Mouse (Mus musculus) testis, postnatal 14 days (tissue): Measurements from ENCODE around the gene Gpc3.

Experiments
- DNase-seq: peaks from one replicate; pipeline ENCODE4 v3.0.0; 2021; ENCODE audit warnings: low spot score

Gene Gpc3

DNA sequence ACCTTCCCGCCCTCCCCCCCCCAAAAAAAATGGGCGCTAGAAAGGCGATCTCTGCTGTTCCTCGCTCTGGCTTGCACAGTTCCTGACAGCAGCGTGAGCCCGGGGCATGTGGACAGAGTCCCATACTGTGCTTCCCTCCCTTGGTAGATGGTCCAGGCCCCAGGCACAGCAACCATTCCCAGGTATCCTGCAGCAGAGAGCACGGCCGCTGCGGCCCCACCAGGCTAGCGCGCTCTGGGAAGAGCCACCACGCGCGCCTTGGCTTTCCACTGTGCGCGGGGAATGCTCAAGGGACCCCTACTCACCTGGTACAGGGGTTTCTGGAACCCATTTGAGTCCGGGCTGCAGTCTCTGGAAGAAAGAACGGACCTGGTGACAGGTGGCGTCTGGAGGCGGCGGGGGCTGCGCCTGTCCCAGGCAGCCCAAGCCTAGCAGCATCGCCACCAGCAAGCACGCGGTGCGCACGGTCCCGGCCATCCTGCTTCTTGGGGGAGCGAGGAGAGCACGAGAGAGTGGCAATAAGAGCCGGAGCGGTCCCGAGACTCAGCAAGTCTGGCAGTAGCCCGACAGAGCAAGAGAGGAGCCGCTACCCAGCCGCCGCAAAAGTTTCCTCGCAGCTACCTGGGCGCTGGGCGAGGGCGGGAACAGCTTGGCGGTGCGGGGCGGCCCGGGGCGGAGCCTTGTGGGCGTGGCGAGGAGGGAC is at the start of gene Gpc3:
Gene Gpc3, minus strand, starts transcription at position 623 of the 703 bp plus-strand sequence.
- DNase-seq, result peak; percentile 4

DNA sequence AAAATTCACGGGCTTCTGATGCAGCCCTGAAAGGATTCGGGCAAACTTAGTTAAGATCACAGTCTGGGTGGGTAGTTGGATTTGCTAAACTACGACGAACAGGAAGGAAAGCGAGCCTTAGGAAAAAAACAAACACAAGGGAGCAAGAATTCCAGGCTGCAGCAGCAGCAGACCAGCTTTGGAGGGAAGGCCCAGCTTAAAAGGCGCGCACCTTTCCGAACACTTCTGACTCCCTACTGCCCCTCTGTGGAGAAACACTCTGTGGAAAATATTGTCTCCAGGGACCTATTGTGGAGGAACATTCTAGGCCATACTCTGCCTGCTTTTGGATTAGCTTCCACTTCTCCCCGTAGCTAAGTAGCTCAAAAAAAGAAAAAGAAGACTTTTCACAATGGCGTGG is 38.2 kb upstream of the Gpc3 start:
- peak; percentile 19 for DNase-seq

DNA sequence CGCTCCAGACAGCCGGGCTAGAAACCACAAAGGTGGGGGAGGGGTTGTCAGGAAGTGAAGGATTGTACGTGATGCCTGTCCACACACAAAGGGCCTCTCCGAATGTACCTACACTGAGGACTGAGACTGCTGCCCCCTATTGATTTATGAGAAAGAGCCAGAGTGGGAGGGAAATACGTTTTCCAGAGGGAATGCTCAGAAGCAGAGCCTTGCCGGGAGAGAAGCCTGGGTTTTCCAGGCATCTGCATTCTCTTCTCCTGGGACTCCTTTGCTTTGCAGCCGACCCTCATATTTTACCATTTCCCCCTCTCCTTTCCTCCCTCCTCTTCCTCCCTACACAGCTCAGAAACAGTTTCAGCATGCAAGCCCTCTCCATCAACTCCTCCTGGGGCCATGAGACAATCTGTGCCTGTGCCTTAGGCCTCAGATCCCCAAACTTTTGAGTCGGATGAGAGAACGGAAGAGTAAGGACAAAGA is 37.8 kb upstream of the Gpc3 start:
- peak; percentile 2 for DNase-seq

DNA sequence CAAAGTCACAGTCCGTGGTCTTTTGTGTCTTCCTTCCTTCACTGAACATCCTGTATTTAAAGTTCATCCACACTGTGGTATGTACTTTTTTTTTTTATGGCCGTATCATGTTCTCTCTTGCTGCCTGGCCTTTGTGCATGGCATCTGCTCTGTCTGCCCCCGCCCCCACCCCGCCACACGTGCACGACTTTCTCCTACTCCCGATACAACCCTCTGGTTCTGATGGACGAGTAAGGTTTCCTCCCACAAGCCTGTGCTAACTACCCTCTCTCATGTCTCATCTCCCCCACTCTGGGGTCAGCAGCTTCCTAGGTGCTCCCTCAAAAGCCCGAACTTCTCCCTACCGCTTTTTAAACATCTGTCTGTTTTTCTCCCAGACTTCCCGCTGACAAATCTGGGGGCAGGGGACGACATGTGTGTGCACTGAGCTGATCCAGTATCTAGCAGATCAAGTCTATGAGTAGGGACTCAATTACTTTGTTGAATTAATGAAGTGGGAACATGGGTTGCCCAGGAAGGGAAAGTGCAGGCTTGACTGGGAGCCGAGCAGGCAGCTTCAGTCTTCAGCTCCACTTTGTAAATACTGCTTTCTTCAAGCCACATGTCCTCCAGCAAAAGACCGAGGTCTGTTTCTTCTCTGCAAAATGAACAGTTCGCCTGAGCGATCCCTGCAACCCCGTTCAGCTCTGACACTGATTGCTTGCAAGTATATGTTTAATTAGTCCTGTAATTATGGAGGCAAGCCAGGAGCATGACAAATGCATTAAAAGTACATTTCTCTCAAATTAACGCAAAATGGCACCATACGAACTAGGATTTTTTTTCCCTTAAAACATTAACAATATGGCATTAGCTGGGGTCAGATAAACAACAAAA is 35.4 kb upstream of the Gpc3 start:
- DNase-seq, result no peak

DNA sequence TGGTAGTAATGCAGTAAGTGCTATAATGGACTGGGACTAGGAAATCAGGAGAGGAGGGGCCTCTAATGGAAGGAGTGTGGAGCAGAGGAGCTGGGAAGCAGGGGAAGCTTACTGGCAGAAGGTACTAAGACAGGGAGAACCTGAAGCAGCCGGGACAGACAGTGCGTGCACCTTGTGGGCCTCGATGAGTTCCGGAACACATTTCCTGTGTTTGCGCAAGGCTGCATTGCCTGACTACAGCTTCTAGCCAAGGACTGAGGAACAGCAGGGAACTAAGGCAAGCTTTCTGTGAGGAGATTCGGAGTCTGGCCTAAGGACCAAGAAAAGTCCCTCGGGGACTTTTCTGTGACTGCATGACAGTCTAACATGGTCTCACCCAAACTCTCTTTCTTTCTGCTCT is 30.6 kb upstream of the Gpc3 start:
- DNase-seq, result no peak

DNA sequence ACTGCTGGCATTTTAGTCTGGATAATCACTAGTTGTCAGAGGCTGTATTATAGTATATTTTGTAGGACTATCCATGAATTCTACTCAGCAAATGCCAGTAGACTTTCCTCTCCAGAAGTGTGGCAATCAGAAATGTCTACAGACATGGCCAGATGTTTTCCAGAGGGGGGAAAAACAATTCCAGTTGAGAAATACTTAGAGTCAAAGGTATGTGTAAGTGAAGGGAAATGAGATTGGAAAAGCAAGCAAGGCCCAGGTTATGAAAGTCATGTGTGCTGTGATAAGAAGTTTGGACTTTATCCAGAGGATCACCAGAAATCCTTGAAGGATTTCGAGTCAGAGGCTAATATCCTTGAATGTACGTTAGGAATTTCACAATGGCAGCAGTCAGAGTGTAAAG is 29.6 kb upstream of the Gpc3 start:
- no peak for DNase-seq

DNA sequence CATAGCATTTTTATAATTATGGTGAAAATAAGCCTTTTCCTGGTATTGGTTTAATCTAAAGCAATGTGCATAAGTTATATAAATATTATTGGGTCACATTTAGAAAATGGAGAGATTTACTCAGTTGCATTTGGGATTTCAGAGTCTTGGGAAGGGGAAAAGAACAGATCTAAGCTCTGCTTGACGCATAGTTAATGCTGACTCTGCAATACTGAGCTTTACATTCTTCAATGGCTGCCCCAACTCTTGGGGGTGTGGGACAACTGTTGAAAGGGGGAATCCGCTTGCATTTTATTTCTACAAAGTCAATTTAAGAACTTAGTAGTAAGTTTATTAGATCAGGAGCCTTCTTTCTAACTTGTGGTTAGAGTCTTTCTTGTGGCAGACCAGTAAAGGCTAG is 28.4 kb upstream of the Gpc3 start:
- DNase-seq, result no peak

DNA sequence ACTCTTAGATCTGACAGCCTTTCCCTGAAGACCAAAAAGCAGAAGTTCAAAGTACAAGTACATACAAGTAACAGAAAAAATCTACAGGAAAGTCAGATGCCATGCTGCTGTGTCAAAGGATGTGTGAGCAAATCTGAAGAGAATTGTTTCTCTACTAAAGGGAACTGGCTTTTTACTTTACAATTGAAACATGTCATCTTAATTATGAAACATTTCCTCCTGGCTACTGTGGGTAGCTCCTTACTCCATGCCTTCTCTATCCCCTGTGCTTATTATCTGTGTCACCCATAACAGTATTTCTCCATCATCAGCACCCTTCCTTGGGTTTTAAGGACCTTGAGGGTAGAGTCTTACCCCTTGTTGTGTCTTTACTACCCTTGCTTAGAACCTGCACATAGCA is 23.7 kb upstream of the Gpc3 start:
- DNase-seq, result no peak

DNA sequence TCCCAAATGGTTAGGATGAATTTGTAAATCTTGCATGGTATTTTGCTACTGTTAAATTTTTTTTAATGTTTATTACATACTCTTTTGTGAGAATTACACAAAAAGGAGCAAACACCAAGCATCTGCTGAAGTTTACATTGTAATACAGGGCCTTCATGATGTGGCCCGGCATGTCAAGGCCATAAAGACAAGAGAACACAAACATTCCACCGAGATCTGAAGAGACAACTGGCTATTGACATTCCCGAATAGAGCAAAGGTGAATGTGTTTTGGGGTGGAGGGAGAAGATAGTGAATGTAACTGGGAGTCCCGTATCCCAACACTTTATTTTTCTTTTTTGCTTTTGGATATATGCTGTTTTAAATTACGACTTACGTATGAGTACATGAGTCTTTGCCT is 20.2 kb upstream of the Gpc3 start:
- no peak for DNase-seq

DNA sequence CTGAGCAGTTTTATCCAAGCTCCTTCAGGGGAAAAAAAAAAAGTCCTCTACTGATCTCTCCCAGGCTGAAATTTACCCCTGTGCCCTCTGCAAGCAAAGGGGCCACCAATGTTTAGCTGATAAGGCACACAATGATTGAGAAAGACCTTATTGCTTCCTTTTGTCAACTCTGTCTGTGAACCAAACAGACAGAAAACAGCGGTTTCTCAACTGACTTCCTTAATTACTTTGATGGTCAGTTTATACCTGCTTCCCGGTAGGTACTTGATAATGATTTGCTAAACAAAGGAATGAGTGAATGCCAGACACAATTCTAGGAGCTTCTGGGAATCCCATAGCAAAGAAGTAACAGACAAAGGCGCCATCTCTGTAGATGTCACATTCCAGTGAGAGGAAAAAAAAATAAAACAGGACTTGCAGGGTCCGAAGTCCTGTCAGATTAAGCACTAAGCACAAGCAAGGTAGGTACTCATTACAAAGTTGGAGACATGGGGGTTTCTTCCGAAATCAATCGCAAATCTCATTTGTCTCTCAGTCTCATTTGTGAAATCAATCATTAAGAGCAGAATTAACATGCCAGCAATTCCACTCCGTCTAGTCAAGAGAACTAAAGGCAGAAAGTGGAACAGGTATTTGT is 19.1 kb upstream of the Gpc3 start:
- DNase-seq, result no peak

DNA sequence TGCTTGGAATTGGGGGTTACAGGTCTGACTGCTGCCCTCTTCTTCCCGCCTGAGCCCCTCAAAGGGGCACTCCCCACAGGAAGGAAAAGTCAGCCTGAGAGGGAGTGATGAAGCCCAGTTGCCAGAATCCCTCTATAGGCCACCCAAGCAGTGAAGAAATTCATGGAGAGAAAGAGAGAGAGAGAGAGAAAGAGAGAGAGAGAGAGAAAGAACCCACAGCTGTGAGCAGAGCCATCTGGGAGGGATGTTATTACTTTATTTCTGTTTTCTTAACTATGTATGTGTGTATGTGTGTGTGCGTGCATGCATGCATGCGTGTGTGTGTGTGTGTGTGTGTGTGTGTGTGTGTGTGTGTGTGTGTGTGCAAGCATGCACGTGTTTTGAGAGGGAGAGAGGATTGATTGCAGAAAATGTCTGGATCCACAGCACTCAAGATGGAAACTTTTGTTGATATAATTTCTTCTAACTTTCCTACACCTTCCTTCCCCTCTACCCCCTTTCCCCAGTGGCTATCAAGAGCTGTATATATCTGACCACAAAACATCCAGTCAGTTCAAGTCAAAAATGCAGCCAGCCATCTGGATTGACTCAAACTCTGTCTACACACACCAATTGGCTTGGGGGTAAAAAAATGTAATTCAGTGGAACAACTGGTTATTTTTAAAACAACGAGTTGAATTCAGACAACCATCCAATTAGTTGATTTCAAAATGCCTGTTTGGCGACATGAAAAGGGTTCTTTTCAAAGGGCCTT is 13.4 kb upstream of the Gpc3 start:
- DNase-seq, result no peak

DNA sequence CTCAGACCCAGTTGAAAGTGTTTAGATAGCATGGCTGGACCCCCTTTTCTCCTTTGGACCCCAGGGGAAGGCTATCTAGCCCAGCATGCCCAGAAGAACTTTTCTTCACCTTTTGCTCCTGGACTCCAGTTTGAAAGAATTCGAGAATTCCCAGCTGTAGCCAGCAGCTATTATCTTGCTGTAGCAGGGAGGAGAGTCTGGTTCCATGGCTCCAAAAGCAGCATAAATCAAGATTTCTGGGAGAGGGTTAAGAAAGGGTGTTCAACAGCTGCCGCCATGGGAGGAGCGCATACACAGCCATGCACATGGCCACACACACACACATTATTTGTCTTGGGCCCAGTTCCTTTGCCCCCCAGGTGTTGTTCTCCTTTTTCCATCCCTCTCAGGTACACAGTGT is 4.1 kb upstream of the Gpc3 start:
- no peak for DNase-seq

DNA sequence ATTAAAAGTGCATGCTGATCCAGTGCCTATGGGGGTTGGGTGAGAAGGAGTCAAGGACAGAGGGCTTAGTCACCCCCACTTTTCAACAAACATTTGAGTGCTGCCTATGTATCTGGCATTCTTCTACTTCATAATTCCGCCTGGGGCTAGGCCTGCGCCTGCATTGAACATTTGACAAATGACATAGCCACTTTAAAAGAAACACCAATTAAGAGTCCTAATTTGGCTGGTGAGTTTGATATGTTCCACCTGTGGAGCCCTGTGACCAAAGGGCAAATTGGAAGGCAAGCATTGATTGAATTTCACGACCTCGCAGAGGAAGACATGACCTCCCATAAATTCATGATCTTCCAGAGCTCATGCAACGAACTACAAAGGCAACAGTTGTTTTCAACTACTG is 2.4 kb upstream of the Gpc3 start:
- DNase-seq, result no peak

DNA sequence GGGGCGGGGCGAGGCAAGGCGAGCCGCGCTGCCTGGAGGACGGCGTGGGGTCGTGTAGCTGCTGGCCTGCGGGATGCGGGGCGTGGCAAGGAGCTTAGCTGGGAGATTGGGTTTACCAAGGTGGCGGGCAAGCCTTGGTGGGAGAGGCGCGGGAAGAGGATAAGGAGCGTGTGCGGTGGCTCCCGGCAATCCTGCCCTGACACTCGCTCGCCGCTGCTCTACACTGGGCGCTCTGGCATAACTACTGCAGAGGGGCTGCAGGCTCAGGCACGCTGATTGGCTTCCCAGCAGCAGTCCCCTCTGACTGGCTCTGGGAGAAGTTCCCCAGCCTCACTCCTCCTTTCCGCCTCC is 256 bp upstream of the Gpc3 start:
- DNase-seq, result peak; percentile 55

DNA sequence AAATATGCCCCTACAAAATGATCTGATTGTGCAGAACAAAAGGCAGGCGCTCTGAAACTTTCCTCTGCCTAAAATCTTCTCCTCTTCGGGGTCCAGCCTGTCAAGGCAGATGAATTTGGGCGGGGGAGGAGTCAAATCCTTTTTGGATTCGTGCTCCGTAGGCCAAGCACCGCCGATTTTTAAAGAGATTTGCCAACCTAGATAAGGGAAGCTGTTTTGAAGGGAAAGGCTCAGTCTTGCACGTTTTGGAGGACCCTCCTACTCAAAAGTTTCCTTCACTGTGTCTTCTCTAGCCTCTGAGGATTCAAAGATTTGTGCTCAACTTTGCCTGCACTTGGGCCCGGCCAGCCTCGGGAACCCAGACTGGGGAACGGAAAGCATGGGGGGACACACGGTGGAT is 944 bp downstream of the Gpc3 start:
- DNase-seq, result no peak

DNA sequence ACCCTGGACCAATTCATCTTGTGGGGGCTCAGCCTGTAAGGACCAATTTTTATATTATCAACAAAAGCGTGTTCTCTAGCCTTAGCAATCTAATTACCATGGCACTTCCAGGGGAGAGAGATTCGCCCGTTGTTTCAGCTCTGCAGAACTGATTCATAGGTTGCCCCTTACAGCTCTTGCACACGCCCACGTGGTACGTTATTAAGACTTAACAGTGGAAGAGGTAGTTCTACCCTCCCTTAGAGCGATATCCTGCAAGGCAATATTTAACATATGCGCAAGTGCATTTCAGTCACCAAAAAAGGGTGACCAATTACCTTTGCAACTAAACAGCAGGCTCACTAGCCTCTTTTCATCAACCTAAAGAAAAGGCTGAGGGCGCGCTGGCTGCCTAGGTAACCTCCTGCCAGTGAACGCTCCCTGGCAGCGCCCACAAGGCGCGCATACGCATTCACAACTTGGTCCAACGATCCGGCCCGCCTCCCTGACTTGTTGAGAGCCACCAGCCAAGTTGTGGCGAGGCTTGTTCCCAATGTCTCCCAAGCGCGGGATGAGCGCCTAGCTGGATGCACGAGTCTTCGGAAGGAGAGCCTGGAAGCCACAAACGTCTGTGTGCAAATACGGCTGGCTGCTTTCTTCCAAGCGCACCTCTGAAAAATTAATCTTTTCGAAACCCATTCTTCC is 1.6 kb downstream of the Gpc3 start:
- no peak for DNase-seq

DNA sequence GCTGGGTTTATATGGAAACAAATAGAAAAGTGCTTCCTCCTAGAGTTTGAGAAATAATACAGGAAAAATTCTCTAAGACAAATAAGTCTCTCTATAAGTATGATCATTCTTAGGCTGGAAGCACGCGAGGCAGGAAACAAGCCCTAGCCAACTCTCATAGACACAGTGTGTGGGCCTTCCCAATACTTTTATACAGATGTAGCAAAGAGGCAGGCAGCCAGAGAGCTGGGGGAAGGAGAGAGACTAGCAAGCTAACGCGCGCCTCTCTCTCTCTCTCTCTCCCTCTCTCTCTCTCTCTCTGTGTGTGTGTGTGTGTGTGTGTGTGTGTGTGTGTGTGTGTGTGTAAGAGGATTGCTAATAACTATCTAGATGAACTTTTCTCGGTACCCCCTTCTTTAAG is 2.2 kb downstream of the Gpc3 start:
- DNase-seq, result peak; percentile 4

DNA sequence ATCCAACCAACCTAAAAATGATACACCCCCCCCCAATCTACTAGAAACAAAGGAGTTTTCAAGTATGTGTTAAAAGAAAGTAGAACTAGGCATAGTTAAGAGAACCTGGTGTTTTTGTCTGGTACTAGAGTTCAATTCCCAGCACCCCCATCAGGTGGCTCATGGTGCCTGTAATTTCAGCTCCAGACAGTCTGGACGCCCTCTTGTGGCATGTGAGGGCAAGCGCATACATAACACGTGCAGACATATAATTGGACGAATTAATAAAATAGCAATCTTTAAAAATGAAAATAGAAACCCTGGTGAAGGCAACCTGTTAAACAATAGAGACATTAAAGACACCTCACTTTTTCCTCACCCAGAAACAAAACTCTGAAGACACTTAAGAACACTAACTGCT is 10.6 kb downstream of the Gpc3 start:
- DNase-seq, result no peak

DNA sequence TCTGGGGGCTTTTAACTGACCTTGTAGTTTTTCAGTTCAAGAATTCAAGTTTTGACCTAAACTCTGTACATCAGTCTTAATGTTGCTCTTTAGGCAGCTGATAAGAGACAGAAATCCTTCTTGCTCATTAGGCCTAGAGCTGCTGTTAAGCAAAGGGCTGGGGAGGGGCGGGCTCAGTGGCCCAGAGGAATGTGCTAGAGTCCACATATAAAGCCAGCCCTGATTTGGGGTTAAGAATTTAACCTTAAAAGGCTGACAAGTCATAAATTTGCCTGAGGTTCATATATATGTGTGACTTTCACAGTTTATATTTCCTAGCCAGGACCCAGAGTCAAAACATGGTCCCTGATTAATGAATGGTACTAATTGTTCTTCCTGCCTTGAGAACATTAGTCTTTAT is 14.5 kb downstream of the Gpc3 start:
- DNase-seq, result no peak

DNA sequence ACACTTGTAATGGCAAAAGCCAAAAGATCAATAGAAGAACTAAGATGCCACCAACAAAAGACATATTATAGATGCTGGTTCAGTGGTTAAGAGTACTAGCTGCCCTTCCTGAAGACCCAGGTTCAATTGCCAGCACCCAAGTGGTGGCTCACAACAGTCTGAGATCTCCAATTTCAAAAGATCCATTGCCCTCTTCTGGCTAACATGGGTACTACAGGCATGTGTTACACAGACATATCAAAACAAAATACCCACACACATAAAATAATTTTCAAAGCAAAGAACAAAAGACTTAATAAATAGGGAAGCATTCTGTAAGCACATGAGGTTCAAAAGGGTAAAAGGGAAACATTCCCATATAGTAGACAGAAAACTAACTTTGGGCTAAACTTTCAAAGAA is 26.1 kb downstream of the Gpc3 start:
- no peak for DNase-seq

DNA sequence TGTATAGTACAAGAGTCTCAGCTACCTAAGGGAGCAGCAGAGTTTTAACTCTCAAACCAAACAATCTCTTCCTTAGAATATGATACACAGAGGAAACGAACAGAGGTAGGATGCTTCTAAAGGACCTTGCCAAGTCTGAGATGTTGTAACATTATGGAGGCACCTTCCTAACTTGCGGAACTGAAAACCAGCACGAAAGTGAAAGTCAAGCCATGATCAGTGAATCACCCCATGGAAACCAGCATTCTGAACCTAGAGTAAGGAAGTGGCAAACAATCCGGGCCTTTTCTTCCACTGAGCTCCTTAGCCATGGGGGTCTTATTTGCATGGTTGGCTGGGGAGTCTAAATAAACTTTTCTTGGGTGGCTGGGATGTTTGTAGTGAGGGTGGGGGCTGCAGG is 53.8 kb downstream of the Gpc3 start:
- DNase-seq, result no peak

DNA sequence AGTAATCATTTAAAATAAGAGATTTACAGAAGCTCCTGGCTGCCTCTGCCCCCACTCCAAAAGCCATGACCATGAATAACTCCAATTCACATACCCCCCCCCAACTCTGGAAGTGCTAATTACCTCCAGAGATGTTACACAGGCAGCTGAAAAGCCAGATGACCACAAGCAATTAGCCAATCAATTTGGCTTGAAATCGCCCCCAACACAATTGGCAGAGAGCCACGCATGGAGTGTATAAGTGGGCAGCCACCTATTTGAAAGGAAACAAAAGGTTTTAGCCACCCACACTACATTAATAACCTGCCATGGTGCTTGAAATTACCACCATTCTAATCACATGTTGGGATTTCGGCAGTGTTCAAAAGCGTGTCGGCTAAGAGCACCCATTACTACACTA is 55.2 kb downstream of the Gpc3 start:
- DNase-seq, result no peak
